Mouse (Mus musculus) spleen, adult 18-20 months (tissue): ENCODE results near the gene Mid1.

Experiments
- DNase-seq, 2 experiments: peaks; one replicate each; pipeline ENCODE4 v3.0.0; 2022; ENCODE audit warnings: mixed read lengths in 2 of 2

Gene Mid1

DNA sequence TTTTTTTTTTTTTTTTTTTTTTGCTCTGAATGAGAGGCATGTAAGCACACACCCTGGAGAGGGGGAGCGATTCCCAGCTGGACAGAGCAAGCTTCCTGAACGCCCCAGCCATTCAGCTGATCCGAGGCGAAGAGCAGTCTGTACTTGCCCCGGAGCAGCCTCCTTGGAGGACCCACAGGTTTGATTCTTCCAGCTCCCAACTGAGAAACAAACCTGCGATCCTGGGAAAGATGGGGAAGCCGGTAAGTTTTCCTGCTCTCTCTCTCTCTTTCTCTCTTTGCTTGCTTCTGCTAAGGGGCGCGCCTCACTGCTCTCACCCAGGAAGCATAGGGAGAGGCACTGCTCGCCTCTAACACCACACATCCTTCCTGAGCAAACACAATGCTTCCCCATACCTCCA lies at the start of gene Mid1:
Mid1 (plus strand) TSS at position 69 of the 400 bp plus-strand sequence.
- DNase-seq: no peak

DNA sequence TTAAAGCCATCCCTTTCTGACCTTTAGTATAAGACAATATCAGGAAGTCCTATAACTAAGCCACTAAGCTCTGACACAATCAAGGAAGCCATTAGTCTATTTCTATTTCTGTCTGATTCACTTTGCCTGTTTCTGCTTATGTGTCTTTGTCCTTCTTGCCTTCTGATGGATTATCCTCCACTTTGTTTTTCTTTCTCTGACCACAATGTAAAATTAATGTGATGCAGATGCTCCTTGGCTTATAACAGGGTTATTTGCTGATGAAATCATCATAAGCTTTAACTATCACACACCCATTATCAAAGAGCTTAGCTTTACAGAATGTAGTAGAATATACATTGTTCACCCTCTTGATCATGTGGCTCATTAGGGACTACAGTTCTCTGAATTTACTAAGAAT lies 11.9 kb upstream of the Mid1 start:
- DNase-seq: no peak

DNA sequence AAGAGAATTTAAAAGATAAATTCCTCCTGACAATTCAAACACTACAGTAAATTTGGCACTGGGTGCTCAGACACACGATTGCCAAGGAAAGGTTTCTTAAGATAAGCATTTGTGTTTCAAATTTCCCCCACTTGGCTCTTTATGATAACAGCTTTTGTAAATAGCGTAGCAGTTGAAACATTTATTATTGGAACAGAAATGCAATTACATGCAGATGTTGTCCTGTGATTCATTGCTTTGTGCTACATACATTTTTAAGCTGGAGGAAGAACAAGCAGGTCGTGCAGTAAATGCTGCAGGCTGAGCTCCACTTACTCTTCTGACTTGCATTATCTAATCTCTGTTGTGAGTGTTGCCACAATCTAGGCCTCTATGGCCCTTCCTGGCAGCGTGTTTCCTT lies 8.7 kb upstream of the Mid1 start:
- no peak for DNase-seq

DNA sequence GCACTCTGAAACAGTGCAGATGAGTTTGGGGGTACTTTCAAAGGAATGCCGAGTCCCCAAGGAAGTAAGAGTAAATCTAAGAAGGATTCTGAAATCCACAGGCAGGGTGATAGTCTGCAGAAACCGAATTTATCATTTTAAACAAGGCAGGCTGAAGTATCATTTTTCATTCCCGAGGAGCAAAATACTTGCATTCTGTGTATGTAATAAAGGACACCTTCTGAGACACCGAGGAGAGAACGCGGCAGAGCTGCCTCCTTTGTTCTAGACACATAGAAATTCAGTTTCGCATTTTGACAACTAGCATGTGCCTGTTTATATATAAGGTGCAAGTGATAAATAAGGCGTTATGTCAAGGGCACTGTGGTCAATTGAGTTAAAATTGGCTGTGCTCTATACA lies 732 bp downstream of the Mid1 start:
- DNase-seq: no peak

DNA sequence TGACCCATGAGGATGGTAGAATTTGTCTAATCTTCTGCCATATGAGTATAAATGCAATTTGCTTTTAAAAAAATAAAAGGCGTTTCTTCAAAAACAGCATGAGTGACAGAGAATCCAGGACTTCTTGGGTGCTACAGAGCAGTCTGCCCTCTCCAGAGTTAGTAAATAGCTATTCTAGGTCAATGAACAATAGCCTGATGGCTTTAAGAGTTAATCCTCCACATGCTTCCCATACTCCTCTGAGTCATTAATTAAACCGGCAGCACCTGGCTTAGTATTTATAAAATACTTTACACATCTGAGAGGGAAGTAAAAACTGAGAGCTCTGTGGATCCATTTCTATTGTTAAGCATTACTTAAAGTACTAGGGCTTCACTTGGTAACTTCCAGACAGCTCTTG lies 6.2 kb downstream of the Mid1 start:
- DNase-seq: no peak

DNA sequence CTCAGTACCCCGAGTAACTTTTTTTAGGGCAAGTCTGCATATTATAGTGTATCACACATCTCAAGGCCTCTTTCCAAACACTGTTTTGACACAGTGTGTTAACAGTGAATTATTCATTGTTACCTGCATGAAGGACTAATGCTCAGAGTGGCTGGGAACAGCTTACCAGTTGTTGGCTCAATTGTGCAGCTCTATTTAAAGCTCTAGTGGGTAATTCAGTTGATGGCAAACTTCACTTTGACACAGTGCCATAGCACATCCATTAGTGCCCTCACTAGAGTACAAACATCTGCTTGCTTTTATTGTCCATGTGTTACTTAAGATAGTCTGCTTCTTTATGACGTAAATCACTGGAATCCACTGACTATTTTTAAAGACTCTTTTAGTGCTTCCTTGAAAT lies 6.7 kb downstream of the Mid1 start:
- DNase-seq: no peak

DNA sequence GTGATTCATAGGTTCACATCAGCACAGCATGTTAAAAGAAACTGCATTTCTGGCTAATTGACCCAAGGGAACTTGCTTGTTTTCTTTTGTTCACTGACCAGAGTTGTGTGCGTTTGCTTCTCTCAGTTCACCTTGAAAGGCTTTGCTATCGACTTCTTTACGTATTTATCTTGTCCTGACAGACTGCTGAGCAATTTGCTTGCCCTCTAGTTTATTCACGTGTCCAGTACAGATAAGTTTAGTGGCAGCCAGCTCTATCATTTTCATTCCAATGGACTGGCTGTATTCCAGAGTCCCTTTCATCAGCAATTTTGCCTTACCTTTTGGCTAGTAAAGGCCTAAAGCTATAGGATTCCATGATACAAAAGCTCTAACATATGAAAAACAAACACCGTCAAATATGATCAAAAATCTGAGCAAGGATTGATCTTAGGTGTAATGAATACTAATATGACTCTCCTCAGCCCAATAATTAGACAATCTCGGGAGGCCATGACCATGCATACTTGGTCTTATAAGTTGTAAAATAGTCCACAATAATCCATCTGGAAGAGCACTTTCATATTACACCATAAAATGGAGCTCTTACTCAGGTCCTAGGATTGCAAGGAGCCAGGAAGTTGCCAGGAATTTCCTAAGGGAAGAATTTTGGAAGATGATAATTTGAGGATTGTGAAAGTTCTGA lies 7.4 kb downstream of the Mid1 start:
- DNase-seq: no peak

DNA sequence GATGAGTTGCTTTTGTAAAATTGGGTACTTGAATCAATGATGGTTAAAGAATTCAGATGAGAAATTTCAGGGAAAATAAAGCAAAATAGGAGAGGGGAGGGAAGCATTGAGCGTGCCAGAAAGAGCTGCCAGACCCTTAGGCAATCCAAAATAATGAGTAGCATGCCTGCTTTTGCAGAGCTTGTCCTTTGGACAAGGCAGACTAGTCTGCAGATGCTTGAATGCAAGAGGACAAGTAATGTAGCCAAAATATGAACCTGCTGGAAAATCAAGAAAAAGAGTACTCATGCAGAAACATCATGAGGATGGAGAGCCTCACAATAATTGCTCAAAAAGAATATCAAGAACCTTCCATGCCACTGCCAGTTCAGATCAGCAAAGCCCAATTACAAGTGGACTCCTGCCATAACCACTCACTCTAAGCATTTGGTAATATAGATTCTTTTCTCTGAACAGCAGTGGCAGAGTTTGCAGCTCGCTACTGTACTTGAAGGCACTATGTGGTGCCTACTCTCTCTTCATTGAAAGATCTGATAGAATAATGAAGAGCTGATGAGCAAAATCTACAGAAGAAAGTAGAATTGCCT lies 19.1 kb downstream of the Mid1 start:
- DNase-seq: no peak

DNA sequence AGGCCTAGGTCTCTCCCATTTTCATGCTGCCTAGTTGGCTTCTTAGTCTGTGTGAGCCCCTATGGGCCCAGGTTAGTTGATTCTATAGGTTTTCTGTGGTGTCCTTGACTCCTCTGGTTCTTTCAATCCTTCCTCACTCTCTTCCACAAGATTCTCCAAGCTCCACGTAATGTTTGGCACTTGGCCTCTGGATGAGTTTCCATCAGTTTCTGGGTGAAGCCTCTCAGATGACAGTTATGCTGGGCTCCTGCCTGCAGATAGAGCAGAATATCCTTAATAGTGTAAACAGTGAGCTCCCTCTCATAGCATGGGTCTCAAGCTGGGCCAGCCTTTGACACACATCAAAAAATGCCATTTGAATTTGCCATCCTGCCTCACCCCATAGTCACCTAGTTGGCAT lies 38.5 kb downstream of the Mid1 start:
- no peak for DNase-seq

DNA sequence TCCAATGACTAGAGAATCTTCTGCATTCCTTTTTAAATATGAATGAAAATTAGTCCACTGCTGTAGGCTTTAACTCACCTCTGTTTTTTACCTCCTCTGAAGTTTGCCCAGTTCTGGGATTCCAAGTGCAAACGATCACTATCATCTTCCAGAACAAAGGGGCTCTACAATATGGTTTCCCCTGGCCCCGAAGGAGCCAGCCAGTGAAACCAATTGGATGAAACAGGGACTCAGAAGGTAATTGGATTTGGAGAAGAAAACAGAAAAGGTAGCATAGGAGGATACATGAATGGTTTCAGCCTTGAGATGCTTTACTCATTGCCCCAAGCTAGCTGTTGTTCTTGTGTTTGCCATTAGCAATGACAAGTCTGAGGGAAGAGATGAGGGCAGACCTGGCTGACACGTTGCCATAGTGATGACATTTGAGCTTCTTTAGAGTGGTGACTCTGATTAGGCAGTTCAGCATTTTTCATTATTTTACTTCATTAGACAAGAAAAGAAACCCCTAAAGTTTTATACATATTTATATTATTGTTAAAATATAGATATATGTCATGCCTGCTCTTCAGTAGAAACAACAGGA lies 50.5 kb downstream of the Mid1 start:
- no peak for DNase-seq

DNA sequence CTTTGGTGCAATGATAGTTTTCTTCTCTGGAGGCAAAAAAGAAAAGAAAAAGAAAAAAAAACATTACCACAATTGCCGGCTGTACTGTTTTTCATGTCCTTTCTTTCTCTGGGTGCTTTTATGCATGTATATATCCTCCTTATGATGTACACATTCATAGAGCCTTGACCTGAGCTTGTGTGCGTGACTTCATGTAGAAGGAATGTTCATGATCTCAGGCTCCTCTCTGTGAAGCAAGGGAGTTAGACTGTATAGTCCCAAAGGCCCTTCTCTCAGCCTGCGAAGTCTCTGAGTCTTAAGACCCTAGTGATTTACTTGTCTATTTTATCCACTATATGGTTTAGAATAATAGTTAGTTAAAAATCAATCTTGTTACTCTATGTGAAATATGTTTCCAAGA lies 73.0 kb downstream of the Mid1 start:
- DNase-seq: no peak

DNA sequence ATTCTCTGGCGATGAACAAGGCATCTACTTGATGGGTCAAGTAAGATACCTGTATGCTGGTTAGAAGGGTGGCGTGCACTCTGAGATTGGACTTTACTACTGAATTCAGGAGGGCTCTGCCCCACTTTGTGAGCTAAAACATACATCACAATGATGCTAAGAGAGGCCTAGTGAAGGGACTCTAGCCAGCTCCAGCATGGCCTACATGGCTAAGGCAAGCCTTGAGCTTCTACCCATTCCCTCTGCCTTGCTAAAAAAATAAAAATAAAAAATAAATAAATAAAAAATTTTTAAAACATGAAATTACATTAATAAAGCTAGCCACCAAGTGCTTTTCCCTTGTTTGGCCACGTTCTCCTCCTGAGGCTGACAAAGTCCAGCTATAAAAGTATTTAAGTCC lies 94.5 kb downstream of the Mid1 start, which contains the start of gene 4933400A11Rik:
4933400A11Rik (minus strand) TSS at position 101 of the 400 bp plus-strand sequence.
- no peak for DNase-seq

DNA sequence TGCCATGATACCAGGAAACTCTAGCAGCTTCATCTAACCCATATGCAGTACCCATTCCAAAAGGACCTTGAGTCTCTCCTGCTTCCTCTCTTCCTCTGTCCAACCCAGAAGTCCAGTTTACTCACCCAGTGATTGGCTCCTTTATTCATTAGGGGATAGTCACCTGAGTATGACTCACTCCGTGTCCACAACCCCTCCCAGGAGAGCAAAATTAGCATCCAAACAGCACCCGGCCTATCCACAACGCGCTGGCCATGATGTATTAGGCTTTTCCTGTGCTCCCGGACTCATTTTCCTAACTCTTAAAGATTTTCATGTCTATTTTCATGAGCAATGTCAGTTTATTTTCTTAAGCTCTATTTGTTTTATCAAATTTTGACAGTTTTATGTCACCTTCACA lies 104.7 kb downstream of the Mid1 start:
- no peak for DNase-seq

DNA sequence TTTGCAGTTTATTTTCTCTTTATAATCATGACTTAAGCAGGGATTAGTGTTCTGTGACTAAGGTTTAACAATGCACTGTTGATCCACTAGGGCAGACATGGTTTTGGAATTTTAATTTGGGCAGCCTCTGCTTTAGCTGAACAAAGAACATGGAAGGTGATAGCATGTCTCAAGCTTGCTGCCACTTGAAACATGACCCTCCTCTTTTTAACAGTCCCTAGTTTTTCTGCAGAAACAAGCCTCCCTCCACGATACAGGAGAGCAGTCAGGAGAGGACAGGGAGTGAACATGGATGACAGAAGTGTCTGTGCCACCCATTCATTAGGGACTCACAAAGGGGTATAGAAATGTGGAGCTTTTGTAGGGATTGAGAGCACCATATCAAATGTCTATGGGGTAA lies 107.9 kb downstream of the Mid1 start:
- no peak for DNase-seq

DNA sequence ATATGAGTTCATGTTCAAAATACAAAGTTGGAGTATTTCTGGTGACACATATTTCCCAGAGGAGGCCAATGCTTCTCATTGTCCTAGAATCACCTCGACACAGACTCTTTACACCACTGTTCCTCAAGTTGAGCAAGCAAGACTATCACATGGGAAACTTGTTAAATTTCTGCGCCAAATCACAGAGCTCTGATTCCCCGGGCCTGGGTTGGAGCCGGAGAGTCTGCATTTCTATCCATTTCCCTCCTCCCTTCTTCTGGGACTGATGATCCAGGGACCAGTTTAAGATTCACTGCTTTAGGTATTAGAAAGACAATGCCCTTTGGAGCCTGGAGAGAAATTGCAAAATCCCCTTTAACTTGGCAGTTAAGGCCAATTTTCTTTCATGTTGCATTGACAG lies 109.4 kb downstream of the Mid1 start:
- no peak for DNase-seq

DNA sequence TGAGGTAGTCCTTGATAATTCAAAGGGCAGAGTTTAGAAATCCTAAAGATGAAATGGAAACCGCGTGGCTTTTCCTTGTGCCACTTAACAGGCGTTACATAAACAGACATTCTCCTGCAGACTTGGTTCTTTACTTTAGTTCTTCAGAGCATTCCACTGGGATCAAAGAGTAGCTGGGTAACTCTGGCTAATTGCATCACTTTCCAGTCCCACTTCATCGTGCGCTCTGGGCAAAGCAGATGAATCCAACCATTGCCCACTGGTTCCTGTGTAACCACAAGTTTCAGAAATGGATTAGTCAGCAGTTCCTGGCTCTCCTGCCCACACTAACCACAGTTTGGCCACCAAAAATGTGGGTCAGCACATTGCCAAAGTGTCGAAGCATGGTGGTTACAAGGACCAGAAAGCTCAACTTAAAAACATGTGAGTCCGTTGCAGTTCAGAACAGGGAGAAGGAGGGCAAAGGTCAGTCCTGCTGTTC lies 109.9 kb downstream of the Mid1 start:
- no peak for DNase-seq

DNA sequence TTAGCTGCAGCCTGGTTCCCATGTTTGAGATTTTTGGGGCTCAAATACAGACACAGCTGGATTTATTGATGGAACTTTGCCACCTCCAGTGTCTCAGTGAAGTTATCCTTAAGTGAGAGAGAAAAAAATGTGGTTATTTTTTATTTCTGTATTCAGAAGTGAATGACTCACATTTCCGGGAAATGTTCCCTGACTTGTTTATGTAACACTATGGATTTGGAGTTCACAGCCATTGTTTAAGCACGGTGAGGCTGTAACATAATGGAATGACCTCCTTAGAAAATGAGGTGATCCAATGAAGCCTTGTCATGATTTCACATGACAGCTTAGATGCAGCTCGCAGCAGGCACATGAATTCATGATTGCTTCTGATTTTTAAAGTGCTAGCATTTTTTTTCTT lies 112.1 kb downstream of the Mid1 start:
- DNase-seq: no peak

DNA sequence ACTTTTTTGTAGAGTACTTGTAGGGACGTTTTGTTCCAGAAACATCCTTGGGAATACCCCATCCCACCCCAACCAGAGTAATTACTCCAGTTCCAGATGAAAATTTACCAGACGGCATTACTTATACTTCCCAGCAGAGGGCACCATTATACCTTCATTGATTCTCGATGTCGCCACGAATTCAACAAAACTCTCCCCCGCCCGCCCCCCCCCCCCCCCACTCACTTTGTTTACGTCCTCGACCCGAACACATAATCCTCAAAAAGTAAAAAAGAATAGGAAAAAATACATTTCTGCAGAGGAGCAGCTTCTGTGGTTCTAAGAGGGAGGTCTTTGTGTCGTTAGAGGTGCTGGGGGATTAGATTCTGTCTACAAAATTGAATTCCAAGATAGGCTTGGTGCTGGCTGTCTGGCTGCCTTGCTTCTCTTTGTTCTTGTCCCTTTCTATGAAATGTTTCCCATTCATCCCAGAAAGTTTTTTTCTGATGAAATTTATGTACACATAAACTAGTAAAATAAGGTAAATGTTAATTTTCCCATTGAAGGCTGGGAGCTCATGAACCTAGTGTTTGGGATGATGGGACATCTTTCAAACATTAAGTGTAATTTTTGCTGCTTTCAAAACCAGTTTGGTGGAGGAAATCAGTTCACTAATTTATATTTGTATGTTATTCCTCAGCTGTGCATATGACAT lies 114.1 kb downstream of the Mid1 start:
- no peak for DNase-seq

DNA sequence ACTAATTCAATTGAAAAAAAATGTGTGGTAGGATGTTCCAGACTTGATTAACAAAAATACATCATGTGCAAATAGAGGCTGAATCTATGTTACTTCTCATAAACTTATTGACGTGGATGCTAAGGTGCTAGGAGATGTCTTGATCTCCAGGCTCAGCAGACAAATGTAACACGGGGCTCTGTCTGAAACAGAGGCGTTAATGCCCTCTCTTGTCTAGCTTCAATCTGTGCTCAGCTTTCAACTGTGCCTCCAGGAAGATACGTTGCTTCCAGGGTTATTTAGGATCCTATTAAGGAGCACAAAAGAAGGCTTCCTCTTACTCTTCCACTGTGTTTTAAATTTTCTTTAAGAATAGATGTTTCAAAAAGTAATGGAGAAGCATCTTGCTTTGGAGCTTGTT lies 115.2 kb downstream of the Mid1 start:
- DNase-seq: no peak

DNA sequence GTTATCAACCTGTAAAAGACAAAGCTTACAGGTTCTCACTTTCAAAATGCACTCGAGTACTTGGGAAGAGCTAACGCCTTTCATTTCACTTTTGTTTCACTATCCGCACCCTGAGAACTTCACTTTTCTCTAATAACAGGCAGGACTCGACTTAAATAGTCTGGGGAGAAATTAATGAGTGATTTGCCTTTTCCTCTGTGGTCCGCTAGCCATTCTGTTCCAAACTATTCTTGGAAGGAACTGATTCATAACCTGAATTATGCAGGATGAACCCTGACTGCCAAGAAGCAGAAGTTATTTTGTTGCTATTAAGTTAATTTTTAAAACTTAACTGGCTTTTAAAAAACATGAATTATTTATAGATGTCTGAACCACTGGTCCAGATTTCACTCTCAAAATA lies 120.8 kb downstream of the Mid1 start:
- DNase-seq: no peak

DNA sequence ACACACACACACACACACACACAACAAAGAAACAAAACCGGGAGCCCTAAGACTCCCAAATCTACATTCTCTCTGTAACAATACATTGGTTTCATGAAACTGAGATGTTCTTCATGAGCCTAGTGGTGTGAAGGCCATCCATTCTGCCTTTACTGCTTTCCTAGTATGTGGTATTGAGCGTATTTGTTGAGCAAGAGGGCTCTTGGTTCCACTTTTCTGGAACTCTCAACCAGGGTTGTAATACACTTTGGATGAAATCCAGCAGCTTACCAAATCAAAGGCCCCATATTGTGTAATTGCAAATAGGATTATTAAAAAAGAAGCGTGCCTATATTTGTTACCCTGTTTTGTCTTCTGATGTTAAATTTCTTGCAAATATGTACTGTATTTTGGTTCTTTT lies 122.7 kb downstream of the Mid1 start:
- DNase-seq: no peak

DNA sequence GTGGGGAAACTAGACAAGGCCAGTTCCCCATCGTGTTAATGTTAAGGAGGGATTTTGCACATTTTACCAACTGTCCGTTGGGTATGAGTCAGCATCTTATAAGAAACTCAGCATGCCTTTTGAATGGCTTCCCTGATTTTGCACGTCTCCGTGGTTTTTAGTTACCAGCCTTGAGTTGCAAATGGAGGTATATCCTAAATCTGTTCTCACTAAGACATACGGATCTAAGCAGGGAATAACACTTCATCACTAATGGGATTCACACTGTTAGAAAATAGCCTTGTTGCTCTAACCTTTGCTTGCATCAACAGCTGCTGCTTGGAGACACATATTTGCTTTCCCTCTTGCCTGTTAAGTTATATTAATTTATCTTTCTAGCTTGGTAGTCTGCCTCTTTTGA lies 126.3 kb downstream of the Mid1 start:
- no peak for DNase-seq

DNA sequence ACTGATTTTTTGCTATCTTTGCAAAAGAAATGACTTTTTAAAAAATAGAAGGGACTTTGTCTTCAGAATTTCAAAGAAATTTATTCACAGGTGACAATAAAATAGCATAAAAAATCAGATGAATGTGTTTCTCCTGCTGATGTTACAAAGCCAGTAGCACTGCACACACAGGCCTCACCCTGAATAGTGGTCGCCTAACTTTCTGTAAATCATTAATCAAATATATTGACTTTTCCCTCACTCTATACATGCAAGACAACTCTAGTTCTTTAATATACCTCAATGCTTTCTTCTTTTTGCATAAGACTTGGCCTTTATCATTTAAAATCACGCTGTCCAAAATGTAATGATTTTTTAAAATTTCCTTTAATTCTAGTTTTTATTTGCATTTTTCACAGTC lies 126.8 kb downstream of the Mid1 start:
- no peak for DNase-seq

DNA sequence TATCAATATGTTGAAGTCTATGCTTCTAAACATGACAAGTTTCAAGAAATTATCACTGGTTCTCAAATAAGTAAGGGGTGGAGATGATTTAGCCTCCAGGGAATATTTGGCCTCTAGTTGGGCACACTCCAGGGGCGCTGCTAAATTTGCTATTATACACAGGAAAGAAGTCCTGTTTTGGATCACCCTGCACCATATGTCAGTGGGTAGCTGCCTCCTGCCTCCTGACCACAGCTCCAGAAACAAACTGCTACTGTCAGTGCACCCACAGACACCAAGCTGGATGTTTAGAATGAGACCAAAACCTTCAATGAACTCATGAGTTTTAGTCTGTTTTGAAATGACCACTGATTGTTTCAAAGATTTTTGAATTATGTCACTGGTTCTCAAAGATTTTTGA lies 128.7 kb downstream of the Mid1 start:
- no peak for DNase-seq
